Mouse (Mus musculus): Measurements from ENCODE around the gene Tecr.

DNA sequence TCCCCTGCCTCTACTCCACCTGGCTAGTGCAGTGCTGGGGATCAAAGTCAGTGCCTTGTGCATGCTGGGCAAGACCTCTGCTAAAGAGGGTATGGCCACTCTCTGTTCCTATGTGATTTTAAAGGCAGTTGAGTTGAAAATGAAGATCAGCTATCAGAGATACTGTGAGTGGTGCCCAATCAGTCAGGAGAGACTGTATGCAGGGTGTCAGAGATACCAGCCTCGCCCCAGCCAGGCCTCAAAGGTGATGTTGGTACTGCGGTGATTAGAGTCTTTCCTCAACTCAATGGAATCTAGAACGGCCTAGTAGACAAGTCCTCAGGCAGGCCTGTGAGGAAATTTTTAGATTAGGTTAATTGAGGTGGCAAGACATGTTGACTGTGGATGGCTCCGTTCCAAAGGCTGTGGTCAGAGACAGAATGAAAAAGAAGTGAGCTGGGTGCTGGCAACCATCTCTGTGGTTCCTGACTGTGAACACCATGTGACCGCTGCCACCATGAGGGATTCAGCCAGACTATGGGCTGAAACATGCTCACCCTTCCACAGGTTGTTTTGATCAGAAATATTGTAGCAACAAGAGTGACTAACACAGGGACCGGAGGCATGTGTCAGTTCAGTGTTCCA, 18.0 kb upstream of the Tecr start:
- TF ChIP-seq CTCF (IDR thresholded peaks at IDR 0.05; ENCODE audit: extremely low read depth, insufficient read length, insufficient replicate concordance, low read depth, low read length) (no peak), POLR2A (IDR thresholded peaks at IDR 0.05; ENCODE audit: low read depth, low read length) (no peak)

All from small intestine, adult 2 months (tissue).